Mouse (Mus musculus): ENCODE measurements around the gene Mvb12a.
A peak's percentile ranks its signal among the peaks of the same experiment; 100 is the strongest.

The Mvb12a gene

DNA sequence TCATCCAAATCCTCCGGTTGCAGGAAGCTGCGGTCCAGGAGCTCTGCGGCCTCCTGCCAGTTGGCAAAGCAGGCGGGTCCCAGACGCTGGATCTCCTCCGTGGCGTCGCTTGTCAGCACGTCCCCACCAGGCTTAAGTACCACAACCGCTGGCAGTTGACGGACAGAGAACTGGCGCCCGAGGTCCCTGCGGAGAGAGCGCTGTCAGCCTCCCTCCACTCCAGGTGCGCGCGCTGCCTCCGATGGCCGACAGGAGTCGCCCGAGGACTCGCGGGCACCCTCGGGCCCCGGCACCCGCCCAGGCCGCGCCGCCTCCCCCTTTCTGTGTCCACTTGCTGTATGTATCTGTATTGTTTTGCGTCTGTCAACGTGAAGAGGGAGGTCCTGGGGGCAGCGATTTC is 20.0 kb downstream of the Mvb12a start:
- peak; percentile 87 for DNase-seq (ENCODE audit: low read depth, low spot score)

DNA sequence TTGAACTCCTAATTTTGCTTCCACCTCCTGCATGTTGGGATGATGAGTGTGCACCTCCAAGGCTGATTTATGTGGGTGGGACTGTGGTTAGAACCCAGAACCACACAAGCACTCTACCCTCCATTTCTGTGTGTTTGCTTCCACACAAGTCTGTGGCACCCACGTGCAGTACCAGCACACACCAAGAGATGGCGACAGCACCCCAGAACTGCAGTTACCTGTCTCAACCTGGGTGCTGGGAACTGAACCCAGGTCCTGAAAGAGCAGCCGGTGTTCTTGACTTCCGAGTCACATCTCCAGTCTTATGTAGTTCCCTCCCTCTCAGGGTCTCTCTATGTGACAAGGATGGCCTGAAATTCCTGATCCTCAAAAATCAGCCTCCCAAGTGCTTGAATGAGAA is 21.3 kb downstream of the Mvb12a start:
- DNase-seq (ENCODE audit: low read depth, low spot score): peak; percentile 24

- DNase-seq (ENCODE audit: low read depth, low spot score): no peak
Measured at GRCm38 (mm10) chr8:71566501-71566900, 23.8 kb downstream of the Mvb12a start, which contains the start of gene Nxnl1. Gene Nxnl1 (minus strand): TSS chr8:71566601.

DNA sequence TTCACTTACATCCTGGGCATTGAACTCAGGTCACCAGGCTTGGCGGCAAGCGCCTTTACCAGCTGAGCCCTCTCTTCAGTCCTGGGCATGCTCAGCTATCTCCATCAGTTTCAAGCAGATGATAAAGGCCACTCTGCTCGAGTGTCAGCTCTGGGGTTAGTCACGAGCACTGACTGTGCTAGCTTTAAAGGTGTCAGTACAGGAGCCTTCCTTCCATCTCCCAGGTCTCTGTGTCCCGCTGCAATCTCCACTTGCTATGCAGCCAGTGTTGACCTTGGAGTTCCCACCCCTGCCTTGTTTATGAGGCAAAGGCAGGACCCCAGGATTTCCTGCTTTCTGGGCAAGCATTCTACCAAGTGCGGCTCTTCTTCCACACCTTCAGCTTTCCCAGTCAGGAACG is 24.9 kb downstream of the Mvb12a start:
- DNase-seq (ENCODE audit: low read depth, low spot score): no peak

DNA sequence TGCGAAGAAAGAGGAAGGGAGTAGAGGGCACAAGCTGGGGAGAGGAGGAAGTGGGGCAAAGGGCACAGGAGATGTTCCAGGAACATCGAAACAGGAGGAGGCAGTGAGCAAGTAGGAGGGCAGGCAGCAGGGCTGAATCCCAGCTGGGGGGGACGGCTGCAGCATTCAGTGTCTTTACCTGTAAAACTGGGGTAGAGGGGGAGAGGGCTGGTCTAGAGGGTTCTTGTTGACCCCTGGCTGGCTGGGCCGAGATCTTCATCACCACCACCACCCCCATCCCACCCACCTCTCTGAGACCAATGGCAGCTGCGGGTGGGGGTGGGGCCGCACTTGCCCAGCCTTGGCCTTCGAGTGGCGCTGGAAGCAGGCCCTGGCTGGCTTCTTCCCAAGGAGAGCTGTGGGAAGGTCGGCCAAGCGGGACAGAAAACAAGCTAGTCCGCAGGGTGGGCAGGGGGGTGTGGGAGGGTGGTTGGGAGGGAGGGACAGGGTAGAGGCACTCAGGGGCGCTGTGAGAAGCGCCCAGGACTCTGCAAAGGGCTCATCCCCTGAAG is 25.7 kb downstream of the Mvb12a start, which contains the start of gene Slc27a1:
Gene Slc27a1, plus strand, starts transcription at position 496 of the 551 bp plus-strand sequence.
- no peak for DNase-seq (ENCODE audit: low read depth, low spot score)

GRCm38 (mm10) chr8:71568941-71569340 is 26.2 kb downstream of the Mvb12a start:
- DNase-seq (ENCODE audit: low read depth, low spot score): no peak

GRCm38 (mm10) chr8:71569366-71570290 is 26.9 kb downstream of the Mvb12a start:
- DNase-seq (ENCODE audit: low read depth, low spot score): peak; percentile 83

DNA sequence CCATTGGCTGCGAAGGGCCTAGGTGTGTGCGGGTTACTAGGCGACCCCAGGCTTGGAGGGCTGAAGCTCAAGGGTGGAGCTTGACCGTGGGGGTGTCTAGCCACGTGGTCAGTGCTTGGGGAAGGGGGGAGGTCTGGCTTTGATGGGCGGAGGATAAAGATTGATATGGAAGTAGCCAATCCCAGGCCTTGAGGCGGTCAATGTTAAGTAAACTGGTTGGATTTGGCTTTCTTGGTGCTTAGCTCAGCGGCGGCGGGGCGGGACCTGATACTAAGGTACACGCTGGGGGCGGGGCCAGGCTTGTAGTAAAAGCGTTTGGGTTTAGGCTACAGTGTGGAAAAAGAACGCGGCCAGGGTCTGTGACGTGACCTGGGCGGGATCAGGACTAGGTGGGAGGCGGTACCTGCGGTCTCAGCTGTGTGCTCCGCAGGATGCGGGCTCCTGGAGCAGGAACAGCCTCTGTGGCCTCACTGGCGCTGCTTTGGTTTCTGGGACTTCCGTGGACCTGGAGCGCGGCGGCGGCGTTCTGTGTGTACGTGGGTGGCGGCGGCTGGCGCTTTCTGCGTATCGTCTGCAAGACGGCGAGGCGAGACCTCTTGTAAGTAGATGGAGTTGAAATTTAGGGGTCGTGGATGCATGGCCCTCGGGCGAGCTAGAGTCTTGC is 27.7 kb downstream of the Mvb12a start:
- peak; percentile 95 for DNase-seq (ENCODE audit: low read depth, low spot score)

GRCm38 (mm10) chr8:71572077-71572476 is 29.4 kb downstream of the Mvb12a start:
- DNase-seq (ENCODE audit: low read depth, low spot score): no peak

- no peak for DNase-seq (ENCODE audit: low read depth, low spot score)
Measured at GRCm38 (mm10) chr8:71572847-71573633, 30.3 kb downstream of the Mvb12a start.

GRCm38 (mm10) chr8:71574426-71574825 is 31.7 kb downstream of the Mvb12a start:
- no peak for DNase-seq (ENCODE audit: low read depth, low spot score)

- DNase-seq (ENCODE audit: low read depth, low spot score): no peak
Measured at GRCm38 (mm10) chr8:71575020-71575419, 32.3 kb downstream of the Mvb12a start.

- no peak for DNase-seq (ENCODE audit: low read depth, low spot score)
Measured at GRCm38 (mm10) chr8:71577856-71578387, 35.2 kb downstream of the Mvb12a start.

DNA sequence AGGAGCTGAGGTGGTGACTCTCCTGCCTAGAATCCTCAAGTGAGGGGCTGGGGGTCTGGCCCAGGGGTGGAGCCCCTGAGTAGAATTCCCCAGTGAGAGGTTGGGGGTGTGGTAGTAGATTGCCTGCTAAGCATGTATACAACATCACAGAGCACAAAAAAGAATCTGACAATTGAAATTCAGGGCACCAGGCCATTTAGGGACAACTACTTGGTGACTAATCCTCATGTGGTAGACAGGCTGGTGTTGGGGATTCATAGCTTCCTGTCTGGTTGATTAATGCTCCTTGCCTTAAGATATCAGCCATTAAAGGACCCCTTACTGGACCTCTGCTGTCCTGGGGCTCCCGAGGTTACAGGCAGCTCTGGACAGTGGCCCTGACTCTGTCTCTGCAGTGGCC is 36.3 kb downstream of the Mvb12a start:
- no peak for DNase-seq (ENCODE audit: low read depth, low spot score)

- no peak for DNase-seq (ENCODE audit: low read depth, low spot score)
Measured at GRCm38 (mm10) chr8:71579476-71579875, 36.8 kb downstream of the Mvb12a start.

- DNase-seq (ENCODE audit: low read depth, low spot score): no peak
Measured at GRCm38 (mm10) chr8:71580201-71580600, 37.5 kb downstream of the Mvb12a start.

DNA sequence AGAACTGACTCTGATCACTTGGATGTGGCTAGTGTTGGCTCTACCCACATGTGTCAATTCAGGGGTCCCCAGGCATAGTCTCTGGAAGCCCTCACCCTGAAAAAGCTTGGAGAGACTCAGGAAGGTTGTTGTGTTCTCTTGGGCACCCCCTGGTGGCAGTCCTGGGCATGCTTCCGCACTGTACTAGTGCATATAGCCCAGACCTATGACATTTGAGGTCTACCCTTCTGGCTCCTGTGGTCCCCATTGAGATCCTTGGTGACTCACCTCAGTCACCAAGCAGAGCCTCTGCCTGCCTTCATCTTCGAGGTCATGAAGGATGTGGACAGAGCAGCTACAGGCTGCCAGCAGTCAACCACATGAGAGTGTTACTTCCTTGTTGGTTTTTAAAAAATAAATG is 44.2 kb downstream of the Mvb12a start:
- DNase-seq (ENCODE audit: low read depth, low spot score): peak; percentile 68

DNA sequence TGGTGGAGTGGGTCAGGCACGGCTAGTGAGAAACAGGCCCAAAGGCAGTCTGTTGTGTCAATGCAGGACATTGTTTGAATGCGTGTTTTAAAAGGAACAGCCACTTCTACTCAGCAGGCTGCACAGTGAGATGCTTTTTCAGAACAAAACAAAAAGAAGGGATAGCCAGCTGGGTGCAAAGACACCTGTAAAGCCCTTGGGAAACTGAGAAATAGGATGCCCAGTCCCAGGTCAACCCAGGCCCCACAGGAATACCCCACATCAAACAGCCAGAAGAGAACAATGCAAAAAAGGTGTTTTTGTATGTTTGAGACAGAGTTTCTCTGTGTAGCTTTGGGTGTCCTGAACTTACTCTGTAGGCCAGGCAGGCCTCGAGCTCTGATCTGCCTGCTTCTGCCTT is 46.0 kb downstream of the Mvb12a start:
- no peak for DNase-seq (ENCODE audit: low read depth, low spot score)

DNA sequence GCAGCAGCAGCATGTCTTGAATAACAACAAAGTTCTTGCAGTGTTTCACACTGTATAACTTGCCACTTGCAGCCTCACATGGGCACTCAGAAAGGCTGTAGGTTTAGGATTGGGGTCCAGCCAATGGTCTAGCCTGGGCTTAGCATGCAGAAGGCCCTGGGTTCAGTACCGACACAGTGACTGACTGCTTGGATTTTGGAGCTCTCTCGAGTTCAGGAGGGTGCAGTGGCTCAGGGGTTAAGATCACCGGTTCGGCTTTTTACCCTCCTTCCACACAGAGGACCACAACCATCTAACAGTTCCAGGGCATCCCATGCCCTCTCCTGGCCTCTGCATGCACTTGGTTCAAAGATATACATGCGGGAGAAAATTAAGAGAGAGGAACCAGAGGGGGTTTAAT is 48.3 kb downstream of the Mvb12a start:
- no peak for DNase-seq (ENCODE audit: low read depth, low spot score)

- peak; percentile 95 for DNase-seq (ENCODE audit: low read depth, low spot score)
Measured at GRCm38 (mm10) chr8:71591471-71592373, 49.0 kb downstream of the Mvb12a start, which contains the start of gene Pgls. Gene Pgls (plus strand): TSS chr8:71592176.
